Mouse (Mus musculus): Measurements from ENCODE around the gene Ackr1. TPM values are rescaled to one million over a fixed set of nuclear protein-coding genes. Genes with fewer than 3 reads are reported as not detected.

Ackr1 gene
- polyA plus RNA-seq, 1 experiment from 2014 or later, result 0.85 TPM

Other genes with a start within 250 kb of the Ackr1 start
- not detected in 2 replicates for gene Olfr1408, start 196.4 kb downstream of the Ackr1 start, polyA plus RNA-seq (2015; fragmentation: Nextera tagmentation; extraction: Ambion mirVana)
- gene Olfr1406, start 143.1 kb downstream of the Ackr1 start, polyA plus RNA-seq (2015; fragmentation: Nextera tagmentation; extraction: Ambion mirVana), result 0.04 TPM in 1 of 2 replicates, not detected in the other
- not detected in 2 replicates for gene Olfr218, start 135.9 kb downstream of the Ackr1 start, polyA plus RNA-seq (2015; fragmentation: Nextera tagmentation; extraction: Ambion mirVana)
- not detected in 2 replicates for gene Olfr1404, start 121.4 kb downstream of the Ackr1 start, polyA plus RNA-seq (2015; fragmentation: Nextera tagmentation; extraction: Ambion mirVana)
- 0.28 and 0.32 TPM in 2 replicates for gene Fcer1a, start 106.5 kb downstream of the Ackr1 start, polyA plus RNA-seq (2015; fragmentation: Nextera tagmentation; extraction: Ambion mirVana)
- gene Olfr418, start 67.7 kb downstream of the Ackr1 start, polyA plus RNA-seq (2015; fragmentation: Nextera tagmentation; extraction: Ambion mirVana), result not detected in 2 replicates
- gene Mptx2, start 56.0 kb downstream of the Ackr1 start, polyA plus RNA-seq (2015; fragmentation: Nextera tagmentation; extraction: Ambion mirVana), result not detected in 2 replicates
- gene Aim2, start 17.1 kb upstream of the Ackr1 start, polyA plus RNA-seq (2015; fragmentation: Nextera tagmentation; extraction: Ambion mirVana), result 3.9 and 4.7 TPM in 2 replicates
- gene Cadm3, start 33.9 kb upstream of the Ackr1 start, polyA plus RNA-seq (2015; fragmentation: Nextera tagmentation; extraction: Ambion mirVana), result 0.99 and 1.4 TPM in 2 replicates
- 0.13 and 0.15 TPM in 2 replicates for gene Ifi206, start 157.3 kb upstream of the Ackr1 start, polyA plus RNA-seq (2015; fragmentation: Nextera tagmentation; extraction: Ambion mirVana)
- gene Ifi214, start 202.2 kb upstream of the Ackr1 start, polyA plus RNA-seq (2015; fragmentation: Nextera tagmentation; extraction: Ambion mirVana), result not detected in 2 replicates